Mouse (Mus musculus) spleen, adult 2 months (tissue): ENCODE measurements at regions not wholly inside any gene's neighbourhood (a gene's known extent, or its start where the extent isn't known, plus 50 kb on each side); places are given as distances from the start of the nearest gene placed in this dataset.

Source experiments
- CTCF ChIP-seq: fragments of 200-500 bp; IDR thresholded peaks from 2 replicates; pipeline ENCODE4 v1.5.1; 2011; ENCODE audit warnings: mild to moderate bottlenecking, inconsistent platforms; ENCODE audit not compliant: insufficient read depth, insufficient read length, insufficient replicate concordance; ENCODE audit errors: extremely low read depth
- POLR2A ChIP-seq: fragments of 200-500 bp; IDR thresholded peaks from 2 replicates; pipeline ENCODE4 v1.6.1; 2011; ENCODE audit warnings: low read depth, low read length, inconsistent platforms

DNA sequence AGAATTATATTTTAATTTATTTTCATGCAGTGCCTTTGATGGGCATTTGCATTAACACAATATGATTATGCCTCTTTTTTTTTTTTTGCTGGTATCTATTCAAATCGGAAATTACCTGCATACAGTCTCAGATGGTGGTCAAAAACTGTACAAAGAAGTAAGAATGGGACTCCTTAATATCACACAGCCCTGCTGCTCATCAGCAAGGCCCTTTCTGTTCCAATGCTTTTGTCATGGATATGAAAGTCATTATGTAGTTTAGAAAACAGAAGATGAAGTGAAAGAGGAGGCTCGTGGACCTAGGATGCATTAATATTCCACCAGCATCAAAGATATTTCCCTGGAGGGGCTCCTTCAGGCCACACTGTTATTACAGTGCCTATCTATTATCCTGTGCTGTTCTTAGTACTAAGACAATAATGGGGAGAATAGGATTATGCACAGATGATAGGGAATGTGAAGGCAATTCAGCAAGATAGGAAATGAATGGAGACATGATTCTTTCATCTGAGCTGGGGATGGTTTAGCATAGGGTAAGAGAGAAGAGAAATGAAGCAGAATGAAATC, 687.7 kb upstream of the Ptbp2 start:
- TF ChIP-seq CTCF (no peak), POLR2A (no peak)
